In the genomic region with DNA sequence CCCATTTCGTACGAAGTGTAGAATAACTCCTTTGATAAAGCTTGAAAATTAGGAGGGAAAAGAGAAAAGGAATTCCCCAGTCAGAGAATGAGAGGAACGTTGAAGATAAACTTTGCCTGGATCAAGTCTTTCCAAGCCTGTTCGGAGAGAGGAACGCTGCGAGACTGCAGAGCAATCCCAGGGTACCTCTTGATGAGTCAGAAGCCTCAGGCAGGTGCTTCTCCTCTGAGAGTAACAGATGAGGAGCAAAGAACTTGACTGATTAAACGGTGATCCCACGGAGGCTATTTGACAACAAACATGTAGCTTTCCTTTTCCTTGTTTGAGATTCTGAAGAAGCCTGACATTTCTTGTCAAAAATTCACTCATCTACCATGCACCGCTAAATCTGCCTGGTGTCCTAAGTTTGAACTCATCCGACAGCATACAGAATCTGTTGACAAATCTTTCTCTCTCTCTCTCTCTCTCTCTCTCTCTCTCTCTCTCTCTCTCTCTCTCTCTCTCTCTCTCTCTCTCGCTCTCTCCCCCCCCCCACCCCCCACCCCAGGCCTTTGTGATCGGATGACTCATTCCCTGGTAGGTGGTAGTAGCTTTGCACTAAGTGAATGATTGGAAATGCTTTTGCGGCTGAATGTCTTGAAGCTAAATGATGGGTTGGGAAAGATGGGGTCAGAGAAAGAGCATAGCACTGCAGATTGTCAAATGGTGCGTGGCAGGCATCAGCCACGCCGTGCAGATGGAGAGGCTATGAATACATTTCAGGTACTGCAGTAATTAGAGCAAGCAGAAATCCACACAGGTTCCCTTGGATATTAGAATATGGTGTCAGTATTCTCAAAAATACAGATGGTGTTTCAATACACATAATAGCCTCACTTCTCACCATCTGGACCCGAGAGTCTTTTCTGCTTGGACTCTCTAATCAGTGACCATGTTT, we compare ENCODE assay signal across 9 mouse cellular contexts.
DNase-seq lines count a peak whose midpoint lies in the region; ATAC-seq and TF ChIP-seq lines count a peak whose summit lies in the region.
"Had no signal": no experiment of that assay in that cellular context is flagged by ENCODE, and none has a peak within 500 bp of the region (broad histone marks: within the 10 kb centered on the region; RNA-seq: fewer than 3 reads in every experiment).

No protein-coding gene starts in this region.

- no peak overlapping the region for H3K4me2 ChIP-seq in hindbrain, embryonic 11.5 days (replicated peaks; ENCODE audit: low read depth, low read length)
- 0 out of 2 replicates have a peak overlapping the region, but pooled peaks have one; percentile 8 for H3K4me2 ChIP-seq in hindbrain, embryonic 12.5 days (replicated peaks)
- no peak overlapping the region for H3K4me2 ChIP-seq in neural tube, embryonic 14.5 days (ENCODE audit: low read depth, low read length)
- no peak overlapping the region for H3K4me2 ChIP-seq in liver, embryonic 12.5 days
- no peak overlapping the region for H3K4me2 ChIP-seq in intestine, embryonic 16.5 days (ENCODE audit: low read depth, low read length)

- no peak overlapping the region for H3K27ac ChIP-seq in hindbrain, embryonic 11.5 days (ENCODE audit: low read depth, low read length)
- no peak overlapping the region for H3K27ac ChIP-seq in hindbrain, embryonic 10.5 days
- H3K27ac ChIP-seq in cerebellum, adult 2 months (ENCODE audit: insufficient read depth, low read length): no peak overlapping the region
- H3K27ac ChIP-seq in hindbrain, embryonic 12.5 days: peak overlapping the region; percentile 52
- H3K27ac ChIP-seq in neural tube, embryonic 14.5 days (ENCODE audit: low read depth, low read length): 0 out of 2 replicates have a peak overlapping the region, but pooled peaks have one; percentile 12
- no peak overlapping the region for H3K27ac ChIP-seq in liver, embryonic 12.5 days
- no peak overlapping the region for H3K27ac ChIP-seq in intestine, embryonic 16.5 days (ENCODE audit: low read length)

- no peak for TF ChIP-seq POLR2A in cerebellum, adult 2 months (IDR thresholded peaks at IDR 0.05; ENCODE audit: borderline replicate concordance, insufficient read depth, low read length)

- no peak overlapping the region for H3K9ac ChIP-seq in hindbrain, embryonic 11.5 days (ENCODE audit: low read depth, low read length)
- H3K9ac ChIP-seq in hindbrain, embryonic 12.5 days: no peak overlapping the region
- H3K9ac ChIP-seq in neural tube, embryonic 14.5 days (replicated peaks; ENCODE audit: low read depth, low read length): no peak overlapping the region
- no peak overlapping the region for H3K9ac ChIP-seq in liver, embryonic 12.5 days
- no peak overlapping the region for H3K9ac ChIP-seq in intestine, embryonic 16.5 days (ENCODE audit: low read depth, low read length)

- H3K4me1 ChIP-seq in hindbrain, embryonic 11.5 days (replicated peaks; ENCODE audit: control insufficient read depth, insufficient read depth, low read length): no peaks in the 10 kb centered on the region
- H3K4me1 ChIP-seq in hindbrain, embryonic 10.5 days (replicated peaks): no peaks in the 10 kb centered on the region
- H3K4me1 ChIP-seq in cerebellum, adult 2 months (ENCODE audit: control insufficient read depth, insufficient read depth, low read length): no peaks in the 10 kb centered on the region
- H3K4me1 ChIP-seq in hindbrain, embryonic 12.5 days: no peaks in the 10 kb centered on the region
- H3K4me1 ChIP-seq in neural tube, embryonic 14.5 days (ENCODE audit: control insufficient read depth, insufficient read depth, low read length): no peaks in the 10 kb centered on the region
- H3K4me1 ChIP-seq in liver, embryonic 12.5 days: no peaks in the 10 kb centered on the region
- H3K4me1 ChIP-seq in intestine, embryonic 16.5 days (ENCODE audit: control insufficient read depth, insufficient read depth, low read length): no peaks in the 10 kb centered on the region

- 72% methylated on average over 16 of the region's 17 CpGs for WGBS in hindbrain, embryonic 11.5 days
- WGBS in hindbrain, embryonic 10.5 days: 83% methylated on average over 16 of the region's 17 CpGs
- 55% methylated on average over 16 of the region's 17 CpGs for WGBS in cerebellum, adult 2 months
- 62% methylated on average over 16 of the region's 17 CpGs for WGBS in hindbrain, embryonic 12.5 days
- WGBS in neural tube, embryonic 14.5 days: 41% methylated on average over 16 of the region's 17 CpGs
- 55% methylated on average over 17 of the region's 17 CpGs for WGBS in liver, embryonic 12.5 days (ENCODE audit: insufficient replicate concordance)
- 52% methylated on average over 16 of the region's 17 CpGs for WGBS in intestine, embryonic 16.5 days

- no peaks in the 10 kb centered on the region for H3K9me3 ChIP-seq in hindbrain, embryonic 11.5 days (ENCODE audit: control insufficient read depth, low read length)
- no peaks in the 10 kb centered on the region for H3K9me3 ChIP-seq in hindbrain, embryonic 10.5 days
- no peaks in the 10 kb centered on the region for H3K9me3 ChIP-seq in hindbrain, embryonic 12.5 days (replicated peaks)
- no peaks in the 10 kb centered on the region for H3K9me3 ChIP-seq in neural tube, embryonic 14.5 days (ENCODE audit: control insufficient read depth, low read length)
- H3K9me3 ChIP-seq in liver, embryonic 12.5 days (replicated peaks): no peaks in the 10 kb centered on the region
- H3K9me3 ChIP-seq in intestine, embryonic 16.5 days (ENCODE audit: control insufficient read depth, low read length): no peaks in the 10 kb centered on the region

- no peaks in the 10 kb centered on the region for H3K27me3 ChIP-seq in hindbrain, embryonic 11.5 days (ENCODE audit: control insufficient read depth, insufficient read depth, low read length)
- H3K27me3 ChIP-seq in hindbrain, embryonic 10.5 days (ENCODE audit: insufficient read depth, poor library complexity, severe bottlenecking): no peaks in the 10 kb centered on the region
- no peaks in the 10 kb centered on the region for H3K27me3 ChIP-seq in cerebellum, adult 2 months (ENCODE audit: control insufficient read depth, insufficient read depth, low read length)
- no peaks in the 10 kb centered on the region for H3K27me3 ChIP-seq in hindbrain, embryonic 12.5 days
- H3K27me3 ChIP-seq in neural tube, embryonic 14.5 days (ENCODE audit: control insufficient read depth, insufficient read depth, low read length): no peaks in the 10 kb centered on the region
- no peaks in the 10 kb centered on the region for H3K27me3 ChIP-seq in liver, embryonic 12.5 days (replicated peaks)
- H3K27me3 ChIP-seq in intestine, embryonic 16.5 days (replicated peaks; ENCODE audit: control insufficient read depth, insufficient read depth, low read length): no peaks in the 10 kb centered on the region

- no peak for DNase-seq in hindbrain, embryonic 11.5 days (ENCODE audit: low spot score)
- no peak for DNase-seq in hindbrain, embryonic 10.5 days (ENCODE audit: low spot score)
- DNase-seq in cerebellum, adult 2 months: peak; percentile 20 to 40
- DNase-seq in ovary, postnatal 14 days (ENCODE audit: low spot score): no peak
- DNase-seq: kidney, postnatal 4 days had no signal

- no peak for TF ChIP-seq CTCF in cerebellum, adult 2 months (IDR thresholded peaks at IDR 0.05; ENCODE audit: borderline replicate concordance, insufficient read depth, low read depth, low read length)

- no peak overlapping the region for H3K4me3 ChIP-seq in hindbrain, embryonic 11.5 days (ENCODE audit: low read depth, low read length)
- H3K4me3 ChIP-seq in hindbrain, embryonic 10.5 days: no peak overlapping the region
- no peak overlapping the region for H3K4me3 ChIP-seq in cerebellum, adult 2 months (replicated peaks; ENCODE audit: insufficient read depth, low read depth, low read length)
- no peak overlapping the region for H3K4me3 ChIP-seq in hindbrain, embryonic 12.5 days
- H3K4me3 ChIP-seq in neural tube, embryonic 14.5 days (ENCODE audit: low read depth, low read length): no peak overlapping the region
- H3K4me3 ChIP-seq in liver, embryonic 12.5 days: no peak overlapping the region
- no peak overlapping the region for H3K4me3 ChIP-seq in intestine, embryonic 16.5 days (ENCODE audit: low read length)

- H3K36me3 ChIP-seq in hindbrain, embryonic 11.5 days (ENCODE audit: control insufficient read depth, insufficient read depth, low read length): no peaks in the 10 kb centered on the region
- H3K36me3 ChIP-seq in hindbrain, embryonic 10.5 days: no peaks in the 10 kb centered on the region
- no peaks in the 10 kb centered on the region for H3K36me3 ChIP-seq in hindbrain, embryonic 12.5 days
- H3K36me3 ChIP-seq in neural tube, embryonic 14.5 days (ENCODE audit: control insufficient read depth, insufficient read depth, low read length): no peaks in the 10 kb centered on the region
- no peaks in the 10 kb centered on the region for H3K36me3 ChIP-seq in liver, embryonic 12.5 days
- H3K36me3 ChIP-seq in intestine, embryonic 16.5 days (ENCODE audit: control insufficient read depth, insufficient read depth, low read length): no peaks in the 10 kb centered on the region

- ATAC-seq in hindbrain, embryonic 11.5 days (ENCODE audit: low FRiP score): peak; percentile 74
- ATAC-seq in hindbrain, embryonic 12.5 days (ENCODE audit: low FRiP score): peak; percentile 73
- peak; percentile 88 for ATAC-seq in neural tube, embryonic 14.5 days (ENCODE audit: low read depth)
- no peak for ATAC-seq in liver, embryonic 12.5 days
- ATAC-seq in intestine, embryonic 16.5 days: no peak

Comparison
In these comparisons a context has a peak if more than half of its experiments do, and no peak if none do; other contexts are left out.
1. H3K27ac ChIP-seq: peak in hindbrain, embryonic 12.5 days (single experiment) and neural tube, embryonic 14.5 days (single experiment); none in hindbrain, embryonic 11.5 days (single experiment), hindbrain, embryonic 10.5 days (single experiment), cerebellum, adult 2 months (single experiment), liver, embryonic 12.5 days (single experiment) and intestine, embryonic 16.5 days (single experiment).
2. ATAC-seq: peak in hindbrain, embryonic 11.5 days (single experiment), hindbrain, embryonic 12.5 days (single experiment) and neural tube, embryonic 14.5 days (single experiment); none in liver, embryonic 12.5 days (single experiment) and intestine, embryonic 16.5 days (single experiment).
3. DNase-seq: peak in cerebellum, adult 2 months (2 of 2); none in hindbrain, embryonic 11.5 days (single experiment), hindbrain, embryonic 10.5 days (single experiment) and ovary, postnatal 14 days (single experiment).